Mouse (Mus musculus) common myeloid progenitor, adult 5-6 weeks (primary cell): ENCODE measurements at regions not wholly inside any gene's neighbourhood (a gene's known extent, or its start where the extent isn't known, plus 50 kb on each side); places are given as distances from the start of the nearest gene placed in this dataset.
A peak's percentile ranks its signal among the peaks of the same experiment; 100 is the strongest.

ENCODE experiments used
- ATAC-seq: replicated peaks from 2 replicates; pipeline ENCODE4 v1.8.0; 2016; ENCODE audit warnings: low read depth, mild to moderate bottlenecking, moderate TSS enrichment, inconsistent platforms; ENCODE audit not compliant: poor library complexity, severe bottlenecking

DNA sequence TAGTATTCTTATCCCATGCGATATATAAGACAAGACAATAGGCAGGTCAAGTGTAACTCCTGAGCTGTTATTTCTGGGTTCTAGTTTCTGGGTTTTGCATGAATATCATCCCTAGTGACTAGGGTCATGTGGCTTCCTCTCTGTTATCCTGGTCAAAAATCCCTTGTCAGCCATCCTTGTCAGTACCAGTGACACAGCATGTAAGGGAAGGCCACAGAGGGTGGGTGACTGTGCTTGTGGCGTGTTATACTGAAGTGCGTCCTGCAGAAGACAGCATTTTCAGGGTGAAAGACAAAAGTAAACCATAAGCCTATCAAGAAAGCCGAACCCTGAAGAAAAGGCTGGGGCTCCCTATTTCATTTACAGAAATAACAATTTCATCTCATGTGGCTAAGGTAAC is 50.7 kb upstream of the Echdc3 start:
- ATAC-seq = peak; percentile 15

DNA sequence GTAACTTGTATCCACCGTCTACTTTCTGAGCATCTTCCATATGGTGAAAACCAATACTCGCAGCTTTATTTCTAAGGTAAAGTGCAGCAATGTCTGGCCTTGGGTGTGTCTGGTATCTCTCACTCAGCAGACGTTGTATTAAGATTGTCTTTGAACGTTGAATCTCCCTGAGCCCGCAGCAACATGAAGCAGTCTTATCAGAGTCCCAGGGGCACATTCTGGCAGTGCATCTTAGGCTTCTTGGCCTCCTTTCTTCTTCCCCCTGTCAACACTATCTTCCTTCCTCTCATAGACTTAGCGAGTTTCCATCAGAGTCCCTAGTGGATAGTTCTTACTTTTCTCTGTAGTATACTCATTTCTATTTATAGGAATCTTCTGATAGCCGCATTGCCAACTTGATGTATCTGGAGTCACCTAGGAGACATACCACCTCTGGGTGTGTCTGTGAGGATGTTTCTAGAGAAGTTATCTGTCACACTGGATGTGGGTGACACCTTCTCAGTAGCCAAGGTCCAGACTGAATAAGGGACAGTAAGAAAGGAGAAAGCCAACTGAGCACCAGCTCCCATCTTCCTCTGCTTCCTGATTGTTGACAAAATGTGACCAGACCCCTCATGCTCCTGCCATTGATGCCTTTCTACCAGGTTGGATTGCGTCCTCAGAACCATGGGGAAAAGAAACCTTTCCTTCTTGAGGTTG is 51.4 kb upstream of the Echdc3 start:
- peak; percentile 63 for ATAC-seq

DNA sequence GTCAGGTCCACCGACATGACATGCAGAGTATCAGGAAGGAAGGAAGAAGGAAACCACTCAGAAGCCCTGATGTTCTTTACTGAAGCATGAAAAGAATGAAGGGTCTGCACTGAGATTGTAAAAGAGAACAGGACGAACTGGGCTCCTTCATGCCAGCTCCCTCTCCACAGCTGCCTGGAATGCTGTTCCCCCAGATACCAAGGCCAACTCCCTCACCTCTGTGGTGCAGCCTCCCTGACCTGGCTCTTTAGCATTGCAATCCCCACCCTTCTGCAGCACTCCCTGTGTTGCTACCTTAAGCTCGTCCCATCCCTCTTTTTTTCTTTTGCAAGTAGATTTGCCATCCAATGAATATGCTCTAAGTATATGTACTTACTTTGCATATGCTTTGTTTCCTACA is 52.3 kb upstream of the Echdc3 start:
- ATAC-seq = no peak

DNA sequence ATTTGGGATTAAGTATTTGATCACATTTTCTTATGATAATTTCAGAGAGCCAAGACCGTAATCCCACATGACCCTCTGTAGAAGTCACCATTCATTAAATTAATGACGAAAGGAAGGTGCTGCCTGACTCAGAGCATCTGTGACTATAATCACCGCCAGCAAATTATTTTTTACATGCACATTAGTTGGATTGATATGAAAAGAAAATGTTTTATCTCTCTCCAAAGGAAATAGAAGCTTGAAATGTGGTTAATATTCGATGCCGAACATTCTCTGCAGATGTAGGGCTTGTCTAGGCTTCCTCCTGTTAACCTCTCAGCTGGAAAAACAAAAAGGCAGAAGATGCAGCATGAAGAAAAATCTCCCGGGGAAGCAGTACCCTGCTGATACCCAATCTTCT is 54.2 kb upstream of the Echdc3 start:
- ATAC-seq = peak; percentile 9; the same call in 1 of the 2 replicates

DNA sequence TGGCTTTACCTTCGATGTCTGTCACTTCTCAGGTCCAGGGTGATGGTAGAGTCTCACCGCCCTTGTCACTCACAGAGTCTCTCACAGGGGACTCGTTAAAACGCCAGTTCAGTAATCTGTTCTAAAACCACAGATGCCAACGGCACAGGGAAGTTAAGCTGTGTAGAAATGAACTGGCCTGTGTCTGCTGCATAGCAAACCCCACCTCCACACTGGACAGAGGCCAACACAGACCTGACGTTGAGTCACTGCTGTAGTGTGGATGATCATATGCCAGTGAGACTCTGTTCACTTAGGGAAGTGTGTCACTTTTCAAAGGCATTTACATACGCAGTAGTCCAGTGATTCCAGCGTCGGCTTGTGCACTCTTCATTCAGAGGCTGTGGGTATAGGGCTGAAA is 54.7 kb upstream of the Echdc3 start:
- peak; percentile 80 for ATAC-seq

DNA sequence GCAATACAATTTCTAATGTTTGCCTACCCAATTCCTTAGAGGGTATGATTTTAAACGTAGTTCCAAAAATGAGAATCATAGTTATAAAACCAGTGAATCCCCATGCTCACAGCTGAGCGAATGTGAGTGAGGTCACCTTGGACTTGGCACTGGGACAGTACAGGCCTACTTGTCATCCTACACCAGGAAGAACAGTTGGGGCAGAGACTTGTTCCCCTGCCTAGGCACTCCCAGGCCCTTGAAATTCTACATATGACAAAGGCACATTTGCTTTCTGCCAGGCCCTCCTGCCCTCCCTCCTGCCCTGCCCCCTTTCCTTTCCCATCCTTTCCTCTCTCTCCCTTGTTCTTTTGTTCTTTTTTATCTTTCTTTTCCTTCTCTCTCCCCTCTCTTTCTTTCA is 50.0 kb upstream of the Usp6nl start:
- ATAC-seq = no peak
